Mouse (Mus musculus) adrenal gland, adult 2 months (tissue): ENCODE data around the gene Psmd3. TPM values are rescaled to one million over a fixed set of nuclear protein-coding genes. Genes with fewer than 3 reads are reported as not detected.
A peak's percentile ranks its signal among the peaks of the same experiment; 100 is the strongest.
"Not testable (repeated sequence)": the region's sequence is repeated elsewhere in the genome, so short reads cannot be mapped to it uniquely, and the experiment has no call there.

Experiments used
- DNase-seq: peaks from one replicate; pipeline ENCODE4 v3.0.0; 2021
- polyA plus RNA-seq: library from polyadenylated mRNA; depleted of rRNA; stranded (reverse); fragments of >200 nt; gene quantifications from 2 replicates; pipeline ENCODE4 v1.2.3, GENCODE M21; 2012
- total RNA-seq, 2 experiments: library from RNA; stranded (reverse); gene quantifications; 2 replicates each; pipeline ENCODE4 v1.2.3; 2021

Gene Psmd3
- total and polyA plus RNA-seq, 3 experiments = 128 to 195 (median 130) TPM

DNA sequence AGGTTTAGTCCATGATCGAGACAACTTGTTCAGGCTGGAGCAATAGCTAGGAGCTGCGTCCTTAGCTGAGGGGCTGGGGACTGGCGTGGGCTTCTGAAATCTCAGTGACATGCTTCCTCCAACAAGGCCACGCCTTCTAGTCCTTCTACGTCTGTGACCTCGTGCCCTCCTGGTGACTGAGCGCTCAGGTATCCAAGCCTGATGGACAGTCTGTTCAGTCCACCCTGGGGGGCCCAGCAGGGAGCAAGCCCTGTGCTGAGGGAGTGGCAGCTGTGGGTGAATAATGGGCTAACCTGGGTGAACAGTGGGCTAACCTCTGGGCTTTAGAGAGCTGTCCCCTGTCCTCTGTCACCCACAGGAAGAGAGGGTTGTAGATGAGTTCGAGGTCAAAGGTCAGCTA, 5.7 kb downstream of the Psmd3 start:
- no peak for DNase-seq

- no peak for DNase-seq
These were observed 10.8 kb downstream of the Psmd3 start for GRCm38 (mm10) chr11:98693201-98693600.

DNA sequence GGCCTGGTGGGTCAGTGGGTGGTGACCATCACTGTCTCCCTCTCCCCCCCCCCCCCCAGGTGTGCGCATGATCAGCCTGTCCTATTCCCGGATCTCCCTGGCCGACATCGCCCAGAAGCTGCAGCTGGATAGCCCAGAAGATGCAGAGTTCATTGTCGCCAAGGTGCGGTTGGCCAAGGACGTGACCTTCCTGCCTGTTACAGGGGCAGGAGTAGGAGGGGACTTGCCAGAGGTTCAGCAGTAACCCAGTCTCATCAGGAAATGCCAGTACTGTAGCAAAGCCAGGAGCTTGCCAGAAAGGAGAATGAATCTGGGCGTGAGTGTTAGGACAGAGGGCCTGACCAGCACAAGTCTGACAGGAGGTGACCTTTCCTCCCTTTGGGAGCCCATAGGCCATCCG, 11.4 kb downstream of the Psmd3 start:
- DNase-seq = no peak

DNA sequence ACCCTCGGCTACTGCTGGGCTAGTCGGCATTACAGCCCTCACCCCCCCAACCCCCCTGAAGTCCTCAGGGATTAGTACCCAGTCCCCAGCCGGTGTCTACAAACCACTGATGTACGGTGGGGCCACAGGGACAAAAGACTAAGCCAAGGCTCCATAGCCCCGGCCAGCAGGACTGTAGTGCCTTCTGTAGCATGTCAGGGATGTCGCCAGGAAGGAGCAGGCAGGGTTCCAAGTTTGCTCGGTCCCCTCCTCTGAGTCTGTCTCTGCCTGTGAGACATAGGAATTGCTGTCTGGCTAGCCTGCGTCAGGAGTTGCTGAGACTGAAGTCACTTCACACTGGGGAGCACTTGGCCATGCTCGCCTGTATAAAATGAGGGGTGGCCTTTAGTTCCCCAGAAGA, 11.9 kb downstream of the Psmd3 start:
- DNase-seq = no peak

DNA sequence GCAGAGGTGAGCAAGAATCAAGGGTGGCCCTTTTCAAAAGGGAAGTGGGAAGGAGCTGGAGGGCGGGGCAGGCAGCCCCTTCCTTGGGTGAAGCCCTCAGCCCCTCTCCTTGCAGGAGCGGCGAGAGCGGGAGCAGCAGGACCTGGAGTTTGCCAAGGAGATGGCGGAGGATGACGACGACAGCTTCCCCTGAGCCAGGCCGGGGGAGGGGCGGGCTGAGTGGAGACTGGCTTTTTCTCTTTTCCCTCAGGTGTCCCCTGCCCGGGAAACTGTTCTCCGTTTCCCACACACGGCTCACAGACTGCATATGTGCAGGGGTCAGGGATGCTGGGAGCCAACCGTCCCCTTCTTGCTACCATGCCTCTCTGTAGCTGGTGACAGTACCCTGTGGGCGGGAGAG, 13.1 kb downstream of the Psmd3 start:
- no peak for DNase-seq

- DNase-seq = no peak
These were observed 14.3 kb downstream of the Psmd3 start for GRCm38 (mm10) chr11:98696454-98697216.

GRCm38 (mm10) chr11:98697225-98697624, 14.9 kb downstream of the Psmd3 start:
- no peak for DNase-seq

DNA sequence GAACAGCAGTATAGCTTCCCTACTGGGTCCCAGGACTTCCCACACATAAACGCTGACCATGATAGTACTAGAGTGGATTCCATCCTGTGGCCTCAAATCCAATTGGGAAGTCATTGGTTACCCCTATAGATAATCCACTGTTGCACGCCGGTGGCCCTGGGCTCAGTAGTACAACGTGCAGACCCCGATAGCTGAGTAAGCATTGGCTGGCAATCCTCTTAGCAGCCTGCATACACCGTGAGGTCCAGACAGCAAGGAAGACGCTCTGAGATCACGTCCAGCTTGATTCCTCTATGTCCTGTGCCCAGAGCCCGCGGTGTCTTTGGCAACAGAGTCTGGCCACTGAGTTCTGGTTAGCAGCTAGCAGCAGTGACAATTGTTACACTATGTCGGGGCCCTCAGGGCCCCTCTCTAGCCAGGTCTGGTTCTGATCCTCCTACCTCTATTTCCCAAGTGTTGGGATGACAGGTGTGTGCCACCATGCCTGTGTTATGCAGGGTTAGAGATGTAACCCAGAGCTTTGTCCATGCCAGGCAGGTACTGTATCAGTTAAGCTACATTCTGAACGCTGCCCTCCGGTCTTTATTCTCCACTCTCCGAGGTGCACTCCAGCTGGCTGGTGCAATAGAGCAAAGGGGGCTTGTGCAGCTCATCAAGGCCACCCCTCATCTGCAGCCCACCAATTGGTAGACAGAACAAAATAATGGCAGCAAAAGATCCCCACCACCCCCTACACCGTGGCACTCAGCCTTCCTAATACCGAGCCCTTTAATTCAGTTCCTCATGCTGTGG, 16.7 kb downstream of the Psmd3 start:
- DNase-seq = no peak

DNA sequence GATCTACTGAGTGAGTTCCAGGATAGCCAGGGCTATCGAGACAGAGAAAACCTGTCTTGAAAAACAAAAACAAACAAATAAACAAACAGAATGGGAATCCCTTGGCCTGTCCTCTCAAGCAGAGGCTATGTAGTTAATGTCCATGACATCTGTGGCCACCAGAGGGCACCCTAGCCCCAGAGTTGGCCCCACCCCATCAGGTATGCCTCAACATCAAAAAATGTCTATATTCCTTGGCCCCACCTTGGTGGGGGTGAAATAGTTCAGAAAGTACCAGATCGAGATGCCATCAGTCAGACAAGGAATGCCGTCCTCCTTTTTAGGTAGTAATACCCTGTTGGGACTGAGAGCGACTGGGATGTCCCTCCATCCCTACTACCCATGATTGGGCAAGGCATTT, 17.6 kb downstream of the Psmd3 start:
- peak; percentile 76 for DNase-seq

DNA sequence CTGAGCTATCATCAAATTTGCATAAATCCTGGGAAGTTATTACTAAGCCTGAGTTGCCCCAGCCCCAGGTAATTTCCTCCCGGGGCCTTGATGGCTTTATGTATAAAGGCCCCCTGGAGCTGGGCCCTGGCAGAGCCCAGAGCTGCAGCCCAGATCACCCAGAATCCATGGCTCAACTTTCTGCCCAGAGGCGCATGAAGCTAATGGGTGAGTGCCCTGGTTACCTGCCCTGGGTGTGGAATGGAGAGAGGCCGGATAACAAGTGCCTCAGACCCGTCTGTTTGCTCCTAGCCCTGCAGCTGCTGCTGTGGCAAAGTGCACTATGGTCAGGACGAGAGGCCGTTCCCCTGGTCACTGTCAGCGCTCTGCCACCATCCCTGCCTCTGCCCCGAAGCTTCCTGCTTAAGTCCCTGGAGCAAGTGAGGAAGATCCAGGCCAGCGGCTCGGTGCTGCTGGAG, 18.9 kb downstream of the Psmd3 start, which contains the start of gene Csf3:
Gene Csf3 (plus strand): TSS at position 51 of the 458 bp plus-strand sequence.
- DNase-seq = no peak

GRCm38 (mm10) chr11:98702323-98702722, 20.0 kb downstream of the Psmd3 start:
- no peak for DNase-seq

- DNase-seq = no peak
These were observed 22.7 kb downstream of the Psmd3 start for GRCm38 (mm10) chr11:98705021-98705420.

- no peak for DNase-seq
These were observed 25.3 kb downstream of the Psmd3 start for GRCm38 (mm10) chr11:98707401-98708281.

GRCm38 (mm10) chr11:98708282-98708956, 26.1 kb downstream of the Psmd3 start:
- no peak for DNase-seq

DNA sequence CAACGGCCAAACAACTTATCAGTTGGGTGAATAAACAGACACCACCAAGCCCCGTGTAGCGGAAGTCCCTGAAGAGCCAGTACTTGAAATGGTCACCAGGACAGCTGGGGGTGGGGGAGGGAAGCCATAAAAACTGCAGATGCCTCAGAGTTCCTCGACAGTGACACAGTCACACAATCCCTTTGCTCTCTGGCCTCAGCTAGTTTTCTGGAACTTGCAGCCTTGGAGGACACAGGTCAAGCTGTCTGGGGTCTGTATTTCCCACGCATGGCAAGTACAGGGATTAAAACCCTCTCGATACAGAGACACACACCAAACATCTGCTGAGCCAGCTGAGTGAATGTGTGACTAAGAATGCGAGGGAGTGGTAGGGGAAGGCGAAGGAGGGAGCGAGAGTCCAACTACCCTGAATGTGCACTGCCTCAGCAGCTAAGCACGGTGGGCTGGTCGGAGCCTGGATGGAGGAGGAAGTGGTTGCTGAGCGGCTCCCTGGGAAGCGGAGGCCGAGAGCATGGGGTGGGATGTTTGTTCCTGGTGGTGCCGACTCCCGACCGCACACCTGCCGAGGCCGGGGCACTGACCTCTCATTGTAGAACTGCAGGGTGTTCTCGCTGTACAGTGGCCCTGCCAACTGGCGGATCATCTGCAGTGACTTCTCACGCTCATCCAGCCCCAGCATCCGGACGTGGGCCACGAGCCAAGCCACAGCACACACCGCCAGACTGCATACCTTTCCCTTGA, 26.8 kb downstream of the Psmd3 start:
- DNase-seq = no peak

DNA sequence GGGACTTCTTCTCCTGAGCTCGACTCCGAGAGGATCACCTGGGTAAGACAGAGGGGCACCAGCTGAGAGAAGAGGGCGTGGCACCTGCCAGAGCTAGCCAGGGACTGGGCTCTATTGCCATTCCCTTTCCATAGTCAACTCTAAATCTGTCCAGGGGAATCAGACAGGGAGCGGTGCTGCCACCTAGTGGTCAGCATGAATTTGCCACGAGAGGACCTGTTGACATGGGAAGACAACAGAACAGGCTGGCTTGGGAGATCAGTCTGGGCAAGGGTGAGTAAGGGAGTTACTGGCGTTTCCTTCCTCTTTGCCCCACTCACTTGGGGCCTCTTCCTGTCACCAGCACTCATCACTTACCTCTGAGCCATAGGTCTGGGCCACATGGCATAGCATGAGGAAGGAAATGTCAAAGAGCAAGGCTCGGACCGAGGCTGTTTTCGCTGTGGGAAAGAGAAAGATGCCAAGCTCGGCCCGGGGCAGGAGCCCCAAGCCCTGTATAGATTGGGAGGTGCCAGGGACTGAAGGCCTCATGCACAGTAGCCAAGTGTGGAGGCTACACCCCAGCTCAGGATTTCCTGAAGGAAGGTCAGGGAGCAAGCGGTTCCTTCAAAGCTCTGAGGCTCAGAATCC, 28.2 kb downstream of the Psmd3 start:
- DNase-seq = peak; percentile 78

DNA sequence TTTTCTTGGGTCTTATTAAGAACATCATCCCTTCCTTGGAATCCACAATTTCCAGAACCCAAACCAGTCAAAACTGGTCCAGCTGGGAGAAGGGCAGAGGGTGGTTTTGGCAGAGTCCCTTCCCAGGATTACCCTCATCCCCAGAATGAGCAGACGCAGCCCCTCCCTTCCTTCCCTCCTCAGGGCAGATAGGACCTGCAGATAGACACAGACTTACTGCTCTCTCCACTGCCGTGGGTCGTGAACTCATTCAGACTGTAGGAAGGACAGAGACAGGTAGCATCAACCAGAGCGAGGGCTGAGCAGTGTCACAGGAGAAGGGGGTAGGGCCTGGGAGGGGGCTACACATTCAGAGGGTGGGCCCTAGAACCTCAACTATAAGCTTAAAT, 28.7 kb downstream of the Psmd3 start:
- DNase-seq = no peak

GRCm38 (mm10) chr11:98712009-98712408, 29.7 kb downstream of the Psmd3 start:
- not testable (repeated sequence) for DNase-seq

DNA sequence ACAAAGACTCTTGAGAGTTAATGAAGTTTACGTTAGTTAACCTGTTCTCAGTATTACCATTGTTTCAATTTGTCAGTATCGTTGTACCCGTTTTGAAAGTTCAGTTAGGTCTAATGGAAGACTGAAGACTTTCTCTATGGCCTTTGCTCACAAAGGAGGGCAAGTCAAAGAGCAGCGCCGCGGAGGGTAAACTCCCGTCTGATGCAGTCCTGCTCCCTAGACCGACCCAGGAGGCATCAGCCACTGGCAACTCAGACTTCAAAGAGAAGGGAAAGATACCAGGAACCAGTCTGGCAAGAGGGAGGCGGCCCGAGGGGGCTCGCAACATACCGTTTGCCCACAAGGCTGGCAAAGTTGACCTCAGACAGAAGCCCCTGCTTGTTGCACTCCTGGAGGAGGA, 31.3 kb downstream of the Psmd3 start:
- DNase-seq = no peak

DNA sequence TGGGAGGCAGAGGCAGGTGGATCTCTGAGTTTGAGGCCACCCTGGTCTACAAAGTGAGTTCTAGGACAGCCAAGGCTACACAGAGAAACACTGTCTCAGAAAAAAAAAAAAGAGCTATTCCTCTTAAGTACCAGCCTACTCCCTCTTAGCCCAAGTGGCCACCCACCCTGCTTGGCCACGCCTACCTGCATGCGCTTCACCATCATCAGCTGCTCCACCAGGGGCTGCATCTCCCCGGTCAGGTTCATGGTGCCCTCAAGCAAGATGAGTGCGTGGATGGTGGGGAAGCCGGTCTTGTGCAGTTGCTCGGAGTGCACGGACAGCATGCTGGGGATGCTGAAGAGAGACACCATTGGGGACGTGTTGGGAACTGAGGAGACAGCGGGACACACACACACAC, 33.6 kb downstream of the Psmd3 start:
- no peak for DNase-seq
